Mouse (Mus musculus) T-helper 2 cell (primary cell): Measurements from ENCODE around the gene Hpd.

ENCODE experiments used
- in situ Hi-C: fragments of 300-600 bp; cut with MboI, MseI; formaldehyde crosslinking; loops from one replicate; pipeline ENCODE4 v1.15.1; 2025; ENCODE audit warnings: high pct_unique_total_duplicates

Hpd gene

GRCm38 (mm10) chr5:123137044-123137909 lies 45.2 kb downstream of the Hpd start:
- in situ Hi-C loops: loop anchor here (10.0 to 25.0 kb wide), 4 partner anchors 1000 to 1750 kb away; partner anchors contain the start of genes Ccdc63, Kmt5a, Naa25 and Rilpl1

GRCm38 (mm10) chr5:123136361-123137043 lies 46.0 kb downstream of the Hpd start:
- in situ Hi-C loops: loop anchor here (10.0 to 25.0 kb wide), 4 partner anchors 999 to 1749 kb away; partner anchors contain the start of genes Ccdc63, Kmt5a, Naa25 and Rilpl1

- in situ Hi-C loops: loop anchor here (10.0 to 25.0 kb wide), 4 partner anchors 998 to 1748 kb away; partner anchors contain the start of genes Ccdc63, Kmt5a, Naa25 and Rilpl1
Measured at GRCm38 (mm10) chr5:123135471-123136360, 46.8 kb downstream of the Hpd start.

GRCm38 (mm10) chr5:123134875-123135382 lies 47.6 kb downstream of the Hpd start:
- in situ Hi-C loops: loop anchor here (10.0 to 25.0 kb wide), 4 partner anchors 998 to 1748 kb away; partner anchors contain the start of genes Ccdc63, Kmt5a, Naa25 and Rilpl1

- in situ Hi-C loops: loop anchor here (10.0 to 25.0 kb wide), 4 partner anchors 997 to 1747 kb away; partner anchors contain the start of genes Ccdc63, Kmt5a, Naa25 and Rilpl1
Measured at GRCm38 (mm10) chr5:123134186-123134874, 48.2 kb downstream of the Hpd start.

GRCm38 (mm10) chr5:123133784-123134143 lies 48.8 kb downstream of the Hpd start:
- in situ Hi-C loops: loop anchor here (10.0 to 25.0 kb wide), 4 partner anchors 996 to 1746 kb away; partner anchors contain the start of genes Ccdc63, Kmt5a, Naa25 and Rilpl1

- in situ Hi-C loops: loop anchor here (10.0 to 25.0 kb wide), 4 partner anchors 996 to 1746 kb away; partner anchors contain the start of genes Ccdc63, Kmt5a, Naa25 and Rilpl1
Measured at GRCm38 (mm10) chr5:123133083-123133783, 49.3 kb downstream of the Hpd start.

- in situ Hi-C loops: loop anchor here (10.0 to 25.0 kb wide), 4 partner anchors 995 to 1745 kb away; partner anchors contain the start of genes Ccdc63, Kmt5a, Naa25 and Rilpl1
Measured at GRCm38 (mm10) chr5:123132308-123133071, 50.0 kb downstream of the Hpd start, which contains the start of gene Rhof. Gene Rhof (minus strand): TSS chr5:123132692.

- in situ Hi-C loops: loop anchor here (10.0 to 25.0 kb wide), 4 partner anchors 993 to 1743 kb away; partner anchors contain the start of genes Ccdc63, Kmt5a, Naa25 and Rilpl1
Measured at GRCm38 (mm10) chr5:123130814-123131148, 51.7 kb downstream of the Hpd start.

GRCm38 (mm10) chr5:123130030-123130813 lies 52.3 kb downstream of the Hpd start:
- in situ Hi-C loops: loop anchor here (10.0 to 25.0 kb wide), 4 partner anchors 993 to 1743 kb away; partner anchors contain the start of genes Ccdc63, Kmt5a, Naa25 and Rilpl1

- in situ Hi-C loops: loop anchor here (25.0 kb wide), 3 partner anchors 992 to 1742 kb away; partner anchors contain the start of genes Ccdc63, Kmt5a, Naa25 and Sbno1
Measured at GRCm38 (mm10) chr5:123129170-123129757, 53.3 kb downstream of the Hpd start.

GRCm38 (mm10) chr5:123128426-123129169 lies 53.9 kb downstream of the Hpd start:
- in situ Hi-C loops: loop anchor here (25.0 kb wide), 3 partner anchors 991 to 1741 kb away; partner anchors contain the start of genes Ccdc63, Kmt5a, Naa25 and Sbno1

- in situ Hi-C loops: loop anchor here (25.0 kb wide), 3 partner anchors 990 to 1740 kb away; partner anchors contain the start of genes Ccdc63, Kmt5a, Naa25 and Sbno1
Measured at GRCm38 (mm10) chr5:123127031-123127430, 55.5 kb downstream of the Hpd start.

GRCm38 (mm10) chr5:123125638-123126406 lies 56.7 kb downstream of the Hpd start:
- in situ Hi-C loops: loop anchor here (25.0 kb wide), 3 partner anchors 989 to 1739 kb away; partner anchors contain the start of genes Ccdc63, Kmt5a, Naa25 and Sbno1

- in situ Hi-C loops: loop anchor here (25.0 kb wide), 3 partner anchors 988 to 1738 kb away; partner anchors contain the start of genes Ccdc63, Kmt5a, Naa25 and Sbno1
Measured at GRCm38 (mm10) chr5:123125105-123125504, 57.4 kb downstream of the Hpd start.
